Mouse (Mus musculus) A20 (cell line): ENCODE measurements around the gene Vamp1.
"Not testable (repeated sequence)": the region's sequence is repeated elsewhere in the genome, so short reads cannot be mapped to it uniquely, and the experiment has no call there.

ENCODE experiments used
- DNase-seq: peaks from one replicate; pipeline ENCODE4 v3.0.0-alpha.2; 2011; ENCODE audit warnings: low read depth, low spot score

The Vamp1 gene

GRCm38 (mm10) chr6:125244551-125244950 is 29.2 kb downstream of the Vamp1 start:
- DNase-seq: no peak

GRCm38 (mm10) chr6:125252285-125252684 is 36.9 kb downstream of the Vamp1 start:
- DNase-seq: no peak

DNA sequence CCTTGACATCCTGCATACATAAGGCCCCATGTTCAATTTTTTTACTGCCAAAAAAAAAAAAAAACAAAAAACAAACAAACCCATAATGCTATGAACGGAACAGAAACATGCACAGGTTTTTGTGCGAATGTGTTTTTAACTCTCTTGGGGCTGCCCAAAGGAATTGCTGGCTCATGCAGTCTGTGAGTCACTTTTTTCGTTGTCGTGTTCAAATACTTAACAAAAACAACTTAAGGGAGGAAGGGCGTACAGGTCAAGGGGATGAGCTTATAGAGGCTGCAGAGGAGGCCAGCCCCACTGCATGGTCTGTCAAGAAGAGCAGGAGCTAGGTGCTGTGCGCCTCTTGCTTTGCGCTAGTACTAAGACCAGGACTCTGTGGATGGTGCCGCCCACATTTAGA is 37.4 kb downstream of the Vamp1 start:
- no peak for DNase-seq

DNA sequence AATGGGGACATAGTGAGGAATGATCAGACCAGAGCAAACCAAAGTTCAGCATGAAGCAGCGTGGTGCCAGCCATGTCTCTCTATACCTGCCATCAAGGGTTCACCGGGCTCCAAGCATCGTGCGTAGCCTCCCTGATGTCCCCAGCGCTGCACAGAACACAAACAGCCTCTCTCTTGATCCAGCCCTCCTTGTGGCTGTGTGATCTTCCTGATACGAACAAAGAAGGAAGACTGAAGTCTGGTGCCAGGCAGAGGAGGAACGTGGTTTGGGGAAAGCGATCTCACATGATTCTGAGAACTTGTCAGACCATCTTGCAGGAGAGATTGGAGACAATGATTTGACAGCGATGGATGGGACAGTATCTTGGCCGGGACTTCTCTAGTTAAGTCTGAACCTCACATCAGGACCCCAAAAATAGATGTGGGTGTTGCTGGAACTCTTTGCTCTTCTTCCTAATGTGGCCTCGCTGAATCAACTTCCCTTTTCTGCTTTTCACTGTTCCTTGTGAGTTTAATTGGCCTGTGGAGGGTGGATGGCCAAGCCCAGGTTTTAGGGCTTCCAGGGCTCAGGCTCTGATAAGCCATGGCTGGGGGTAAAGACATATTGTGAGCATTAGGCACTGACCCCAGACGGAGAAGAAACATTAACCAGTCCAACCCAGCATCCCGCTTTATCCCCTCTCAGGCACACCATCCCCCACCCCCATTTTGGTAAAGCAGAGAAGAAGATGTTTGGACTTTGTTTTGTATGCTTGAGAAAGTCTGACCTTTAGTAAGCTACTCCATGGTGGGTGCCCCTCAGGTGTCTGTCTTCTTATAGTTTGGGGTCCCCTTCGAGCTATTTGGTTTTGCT is 38.7 kb downstream of the Vamp1 start:
- DNase-seq: peak; percentile 66

- DNase-seq: no peak
Observed at GRCm38 (mm10) chr6:125255516-125256044, 40.2 kb downstream of the Vamp1 start.

- peak; percentile 26 for DNase-seq
Observed at GRCm38 (mm10) chr6:125256222-125256966, 41.0 kb downstream of the Vamp1 start.

DNA sequence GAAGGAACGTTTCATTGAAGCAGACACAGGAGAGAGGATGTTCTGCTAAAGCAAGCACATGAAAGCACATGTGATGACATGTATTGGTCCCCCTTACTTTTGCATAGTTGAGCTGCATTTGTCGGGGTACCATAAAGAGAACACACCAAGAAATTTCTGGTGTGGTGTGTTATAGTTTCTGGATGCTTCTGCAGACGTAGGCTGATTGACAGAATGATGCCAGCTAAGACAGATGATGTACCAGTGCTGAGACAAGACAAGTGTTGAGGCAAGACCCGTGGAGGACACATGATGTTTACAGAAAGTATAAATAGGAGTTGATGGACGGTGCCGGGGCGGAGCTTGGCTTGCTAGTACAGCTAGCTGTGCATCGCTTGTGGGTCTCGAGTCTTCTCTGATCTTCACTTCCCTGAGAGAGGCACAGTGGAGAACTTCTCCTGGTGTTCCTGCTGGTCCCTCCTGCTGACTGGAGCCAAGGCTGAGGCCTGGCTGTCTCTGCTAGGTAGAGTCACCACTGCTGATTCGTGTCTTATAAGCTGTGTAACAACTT is 44.7 kb downstream of the Vamp1 start:
- no peak for DNase-seq

DNA sequence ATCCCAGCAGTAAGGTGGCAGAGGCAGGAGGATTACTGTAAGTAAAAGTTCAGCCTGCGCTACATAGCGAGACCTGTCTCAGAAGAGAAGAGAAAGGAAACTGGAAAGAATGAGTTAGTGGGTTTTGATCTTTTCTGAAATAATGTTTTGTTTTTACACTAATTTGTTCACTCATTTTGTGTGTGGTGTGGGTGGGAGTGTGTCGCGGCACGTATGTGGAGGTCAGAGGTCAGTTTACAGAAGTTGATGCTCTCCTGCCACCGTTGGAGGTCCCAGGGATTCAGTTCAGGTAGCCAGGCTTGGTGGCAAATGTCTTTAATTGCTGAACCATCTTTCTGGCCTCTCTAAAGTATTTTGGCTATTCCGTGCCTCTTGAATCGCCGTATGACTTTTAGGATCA is 48.9 kb downstream of the Vamp1 start:
- DNase-seq: no peak

GRCm38 (mm10) chr6:125265239-125265638 is 49.9 kb downstream of the Vamp1 start:
- peak; percentile 41 for DNase-seq

- no peak for DNase-seq
Observed at GRCm38 (mm10) chr6:125266091-125266490, 50.7 kb downstream of the Vamp1 start.

- DNase-seq: not testable (repeated sequence)
Observed at GRCm38 (mm10) chr6:125266600-125266999, 51.2 kb downstream of the Vamp1 start.

GRCm38 (mm10) chr6:125267469-125267868 is 52.1 kb downstream of the Vamp1 start:
- no peak for DNase-seq

GRCm38 (mm10) chr6:125268799-125269198 is 53.4 kb downstream of the Vamp1 start:
- DNase-seq: no peak

DNA sequence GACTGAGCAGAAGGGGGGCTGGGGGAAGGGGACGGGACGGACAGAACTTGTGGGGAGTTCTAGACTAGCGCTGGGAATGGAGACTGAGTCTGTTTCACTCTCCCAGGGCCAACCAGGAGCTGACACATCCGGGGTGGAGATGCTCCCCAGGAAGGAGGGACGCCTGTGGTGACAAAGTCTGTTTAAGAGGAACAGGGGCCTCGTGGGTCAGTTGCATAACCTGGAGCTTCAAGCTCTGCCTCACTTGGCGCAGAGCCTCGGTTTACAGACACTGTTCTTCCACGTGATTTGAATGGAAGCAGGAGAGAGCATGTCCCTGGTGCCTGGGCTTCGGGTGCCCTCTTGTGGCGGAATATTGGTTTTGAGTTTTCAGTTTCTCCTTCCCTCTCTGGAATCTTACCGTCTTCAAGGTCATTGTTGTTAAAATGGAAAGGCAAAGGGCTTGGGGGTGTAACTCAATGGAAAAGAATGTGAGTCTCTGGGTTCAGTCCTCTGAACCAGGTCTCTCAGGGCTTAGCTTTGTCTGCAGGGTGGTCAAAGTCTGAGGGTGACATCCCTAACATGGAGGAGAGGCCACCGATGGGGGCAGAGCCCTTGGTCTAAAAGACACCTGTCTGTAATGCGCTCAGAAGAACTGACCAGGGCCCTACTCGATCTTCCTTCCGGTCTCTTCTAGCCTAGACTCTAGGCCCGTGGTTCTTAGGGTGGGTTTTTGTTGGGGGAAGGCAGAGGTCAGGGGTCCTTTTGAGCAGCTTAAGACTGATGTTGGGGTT is 56.3 kb downstream of the Vamp1 start:
- peak; percentile 92 for DNase-seq

DNA sequence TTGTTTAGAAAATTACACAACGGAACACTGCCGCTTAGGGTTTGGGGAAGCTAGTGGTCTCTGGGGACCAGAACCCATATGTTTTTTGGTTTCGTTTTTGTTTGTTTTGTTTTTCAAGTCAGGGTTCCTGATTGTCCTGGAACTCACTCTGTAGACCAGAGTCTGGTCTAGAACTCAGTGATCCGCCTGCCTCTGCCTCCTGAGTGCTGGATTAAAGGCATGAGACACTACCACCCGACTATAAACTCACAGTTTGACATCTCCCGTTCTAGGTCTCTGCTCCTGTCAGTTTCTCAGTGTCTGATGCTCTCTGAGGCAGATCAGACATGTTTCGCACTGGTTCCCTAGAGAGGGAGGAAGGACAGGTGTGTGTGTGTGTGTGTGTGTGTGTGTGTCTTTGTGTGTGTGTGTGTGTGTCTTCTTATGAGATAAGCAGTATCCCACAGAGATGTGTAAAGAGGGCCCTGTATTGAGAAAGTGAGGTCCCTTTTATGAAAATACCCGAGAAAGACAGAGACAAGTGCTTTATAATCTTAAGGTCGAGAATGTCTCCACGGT is 57.0 kb downstream of the Vamp1 start:
- peak; percentile 90 for DNase-seq

DNA sequence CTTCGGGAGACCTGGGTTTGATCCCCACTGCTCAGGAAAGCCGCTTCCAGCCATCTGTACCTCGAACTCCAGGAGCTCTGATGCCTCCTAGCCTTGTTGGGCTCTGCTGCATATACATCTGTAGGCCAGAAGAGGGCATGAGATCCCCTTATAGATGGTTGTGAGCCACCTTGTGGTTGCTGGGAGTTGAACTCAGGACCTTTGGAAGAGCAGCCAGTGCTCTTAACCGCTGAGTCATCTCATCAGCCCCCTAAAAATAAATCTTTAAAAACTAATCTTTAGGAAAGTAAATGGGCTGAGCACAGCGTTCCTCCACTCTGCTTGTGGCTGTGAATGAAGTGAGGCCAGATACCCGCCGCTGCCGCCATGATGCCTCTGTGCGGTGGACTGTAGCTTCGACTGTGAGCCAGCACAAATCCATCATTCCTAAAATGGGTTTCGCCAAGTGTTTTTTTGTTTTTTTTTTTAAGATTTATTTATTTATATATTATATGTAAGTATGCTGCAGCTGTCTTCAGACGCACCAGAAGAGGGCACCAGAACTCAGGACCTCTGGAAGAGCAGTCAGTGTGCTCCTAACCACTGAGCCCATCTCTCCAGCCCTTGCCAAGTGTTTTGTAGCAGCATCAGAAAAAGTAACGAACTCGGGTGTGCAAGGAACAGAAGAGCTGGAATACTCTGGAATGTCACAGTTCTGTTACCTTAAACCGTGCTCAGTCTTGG is 59.7 kb downstream of the Vamp1 start:
- peak; percentile 68 for DNase-seq

GRCm38 (mm10) chr6:125279729-125280128 is 64.4 kb downstream of the Vamp1 start:
- no peak for DNase-seq

GRCm38 (mm10) chr6:125282721-125283120 is 67.4 kb downstream of the Vamp1 start:
- not testable (repeated sequence) for DNase-seq

DNA sequence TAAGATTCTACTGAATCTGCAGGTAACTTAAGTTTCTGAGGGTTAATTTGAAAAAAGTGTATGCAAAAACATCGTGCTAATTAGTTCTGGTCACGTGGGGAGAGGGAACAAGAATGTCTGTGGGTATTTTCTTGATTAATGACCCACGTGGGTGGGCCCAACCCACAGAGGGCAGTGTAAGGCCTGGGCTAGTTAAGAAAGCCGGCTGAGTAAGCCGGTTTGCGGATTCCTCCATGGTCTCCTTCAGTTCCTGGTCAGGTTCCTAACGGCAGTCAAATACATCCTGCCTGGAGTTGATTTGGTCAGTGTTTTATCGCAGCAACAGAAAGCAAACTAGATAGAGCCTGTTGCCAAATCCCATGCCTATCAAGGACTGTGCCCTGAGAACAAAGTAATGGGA is 68.9 kb downstream of the Vamp1 start:
- DNase-seq: no peak

DNA sequence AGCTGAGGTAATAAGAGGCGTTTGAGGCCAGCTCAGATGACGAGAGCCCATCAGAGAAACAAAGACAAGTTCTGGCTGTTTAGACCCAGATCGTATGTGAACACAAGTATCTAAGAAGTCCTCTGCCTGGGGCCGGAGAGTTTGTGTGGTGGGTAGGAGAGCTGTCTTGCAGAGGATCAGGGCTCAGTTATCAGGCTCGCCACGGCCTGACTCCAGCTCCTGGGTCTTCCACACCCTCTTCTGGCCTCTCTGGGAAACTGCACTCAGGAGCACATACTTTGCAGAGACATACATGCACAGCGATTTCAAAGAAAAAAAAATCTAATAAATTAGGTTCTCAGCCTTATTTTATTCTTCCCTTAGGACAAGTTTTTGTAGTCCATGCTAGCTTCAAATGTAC is 69.4 kb downstream of the Vamp1 start:
- DNase-seq: no peak

DNA sequence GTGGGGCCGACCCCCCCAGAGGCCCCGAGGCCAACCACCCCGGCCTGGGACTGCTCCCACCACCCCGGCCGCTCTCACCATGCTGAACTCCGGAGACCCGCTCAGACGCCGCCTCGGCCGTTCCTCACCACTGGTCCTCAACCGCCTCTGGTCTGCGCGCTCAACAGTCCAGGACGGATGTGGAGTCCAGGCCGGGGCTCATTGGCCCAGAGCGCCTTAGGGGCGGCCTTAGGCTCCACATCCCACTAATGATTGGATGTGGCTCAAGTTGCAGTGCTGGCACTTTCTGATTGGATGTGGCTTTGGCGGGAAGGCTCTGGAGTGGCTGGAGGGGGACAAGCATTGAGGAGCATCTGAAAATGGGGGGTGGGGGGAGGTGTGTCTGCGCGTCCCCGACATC is 70.5 kb downstream of the Vamp1 start, which contains the start of gene Tuba3a:
Gene Tuba3a, minus strand, starts transcription at position 153 of the 400 bp plus-strand sequence.
- no peak for DNase-seq
